Mouse (Mus musculus): ENCODE results near the gene Clk4. TPM values are rescaled to one million over a fixed set of nuclear protein-coding genes. Genes with fewer than 3 reads are reported as not detected.

Gene Clk4
- total RNA-seq (2014; rRNA removed) (94.9 and 116 TPM in 2 replicates), polyA plus RNA-seq (2015; fragmentation: Nextera tagmentation; extraction: Ambion mirVana) (105 and 114 TPM in 2 replicates)

- Histone ChIP-seq H3K4me1 (ENCODE audit: insufficient read depth) (peaks cover 15% of the 10 kb centered on the region), H3K4me2 (ENCODE audit: low read depth) (peak within 1 kb of the TSS; percentile 93), H3K36me3 (ENCODE audit: insufficient read depth) (no peaks in the 10 kb centered on the region), H3K27me3 (ENCODE audit: insufficient read depth, low read length) (no peaks in the 10 kb centered on the region), H3K4me3 (ENCODE audit: low read depth, low read length) (peak within 1 kb of the TSS; percentile 91), H3K9me3 (ENCODE audit: low read length) (no peaks in the 10 kb centered on the region), H3K9ac (peak within 1 kb of the TSS; percentile 98), H3K27ac (ENCODE audit: low read depth, low read length) (peak within 1 kb of the TSS; percentile 98)
- TF ChIP-seq CTCF (IDR thresholded peaks at IDR 0.05; ENCODE audit: low read depth) = no peak
- no peak for DNase-seq
- no peak for ATAC-seq
- 71% methylated on average over 3 of the region's 3 CpGs for WGBS
Measured at GRCm38 (mm10) chr11:51261680-51262219, at the start of gene Clk4. Gene Clk4, plus strand, starts transcription at chr11:51261730.

GRCm38 (mm10) chr11:51214021-51214420 lies 47.5 kb upstream of the Clk4 start:
- no peaks in the 10 kb centered on the region for H3K27me3 ChIP-seq (ENCODE audit: insufficient read depth, low read length)
- no peak for TF ChIP-seq CTCF (IDR thresholded peaks at IDR 0.05; ENCODE audit: low read depth)
- H3K4me1 ChIP-seq (ENCODE audit: insufficient read depth) = no peaks in the 10 kb centered on the region
- H3K4me3 ChIP-seq (ENCODE audit: low read depth, low read length) = no peak overlapping the region
- no peak overlapping the region for H3K9ac ChIP-seq
- no peaks in the 10 kb centered on the region for H3K36me3 ChIP-seq (ENCODE audit: insufficient read depth)
- H3K27ac ChIP-seq (ENCODE audit: low read depth, low read length) = no peak overlapping the region
- WGBS = 87% methylated on average over 7 of the region's 7 CpGs
- DNase-seq (no peak), ATAC-seq (no peak)
- H3K9me3 ChIP-seq (ENCODE audit: low read length) = no peaks in the 10 kb centered on the region
- no peak overlapping the region for H3K4me2 ChIP-seq (ENCODE audit: low read depth)

- no peaks in the 10 kb centered on the region for H3K9me3 ChIP-seq (ENCODE audit: low read length)
- no peaks in the 10 kb centered on the region for H3K4me1 ChIP-seq (ENCODE audit: insufficient read depth)
- DNase-seq = no peak
- 83% methylated on average over 12 of the region's 12 CpGs for WGBS
- no peak overlapping the region for H3K4me2 ChIP-seq (ENCODE audit: low read depth)
- H3K27ac ChIP-seq (ENCODE audit: low read depth, low read length) = no peak overlapping the region
- ATAC-seq = no peak
- no peaks in the 10 kb centered on the region for H3K27me3 ChIP-seq (ENCODE audit: insufficient read depth, low read length)
- no peaks in the 10 kb centered on the region for H3K36me3 ChIP-seq (ENCODE audit: insufficient read depth)
- no peak overlapping the region for H3K4me3 ChIP-seq (ENCODE audit: low read depth, low read length)
- no peak for TF ChIP-seq CTCF (IDR thresholded peaks at IDR 0.05; ENCODE audit: low read depth)
- no peak overlapping the region for H3K9ac ChIP-seq
Measured at GRCm38 (mm10) chr11:51219396-51219980, 42.0 kb upstream of the Clk4 start.

GRCm38 (mm10) chr11:51220308-51220707 lies 41.2 kb upstream of the Clk4 start, which contains the start of gene Gm12569:
Gene Gm12569, plus strand, starts transcription at chr11:51220473.
- H3K9me3 ChIP-seq (ENCODE audit: low read length) = no peaks in the 10 kb centered on the region
- no peaks in the 10 kb centered on the region for H3K4me1 ChIP-seq (ENCODE audit: insufficient read depth)
- 96% methylated on average over 11 of the region's 11 CpGs for WGBS
- no peak for TF ChIP-seq CTCF (IDR thresholded peaks at IDR 0.05; ENCODE audit: low read depth)
- no peak within 1 kb of the TSS for H3K9ac ChIP-seq
- no peak for DNase-seq
- no peak within 1 kb of the TSS for H3K27ac ChIP-seq (ENCODE audit: low read depth, low read length)
- H3K4me3 ChIP-seq (ENCODE audit: low read depth, low read length) = no peak within 1 kb of the TSS
- H3K27me3 ChIP-seq (ENCODE audit: insufficient read depth, low read length) = no peaks in the 10 kb centered on the region
- no peak for ATAC-seq
- no peak within 1 kb of the TSS for H3K4me2 ChIP-seq (ENCODE audit: low read depth)
- H3K36me3 ChIP-seq (ENCODE audit: insufficient read depth) = no peaks in the 10 kb centered on the region

DNA sequence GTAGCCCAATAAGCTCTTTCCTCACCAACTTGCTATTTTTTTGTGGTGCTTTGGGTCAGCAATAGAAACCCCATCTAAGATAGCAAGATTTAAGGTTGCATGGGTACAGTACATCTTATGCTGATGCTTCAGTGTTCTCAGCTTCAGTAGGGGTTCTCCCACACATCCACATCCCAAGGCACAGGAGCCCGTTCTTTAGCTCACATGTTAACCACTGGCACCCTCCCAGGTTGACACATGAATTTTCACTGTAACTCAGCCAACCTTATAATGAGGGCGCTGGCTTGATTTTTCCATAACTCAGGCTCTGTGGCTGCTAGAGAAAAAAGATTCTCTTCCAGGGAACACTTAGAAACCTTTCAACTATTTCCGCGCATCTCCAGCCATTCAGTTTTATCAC lies 34.4 kb upstream of the Clk4 start:
- no peaks in the 10 kb centered on the region for H3K36me3 ChIP-seq (ENCODE audit: insufficient read depth)
- no peak for ATAC-seq
- no peak overlapping the region for H3K4me3 ChIP-seq (ENCODE audit: low read depth, low read length)
- no peaks in the 10 kb centered on the region for H3K4me1 ChIP-seq (ENCODE audit: insufficient read depth)
- TF ChIP-seq CTCF (IDR thresholded peaks at IDR 0.05; ENCODE audit: low read depth) = no peak
- H3K4me2 ChIP-seq (ENCODE audit: low read depth) = no peak overlapping the region
- no peak overlapping the region for H3K9ac ChIP-seq
- H3K9me3 ChIP-seq (ENCODE audit: low read length) = no peaks in the 10 kb centered on the region
- no peaks in the 10 kb centered on the region for H3K27me3 ChIP-seq (ENCODE audit: insufficient read depth, low read length)
- peak; percentile 50 for DNase-seq
- no peak overlapping the region for H3K27ac ChIP-seq (ENCODE audit: low read depth, low read length)
- WGBS = 63% methylated on average over 4 of the region's 4 CpGs

- no peak overlapping the region for H3K4me3 ChIP-seq (ENCODE audit: low read depth, low read length)
- H3K4me2 ChIP-seq (ENCODE audit: low read depth) = no peak overlapping the region
- TF ChIP-seq CTCF (IDR thresholded peaks at IDR 0.05; ENCODE audit: low read depth) = no peak
- no peaks in the 10 kb centered on the region for H3K9me3 ChIP-seq (ENCODE audit: low read length)
- ATAC-seq (no peak), DNase-seq (no peak)
- no peaks in the 10 kb centered on the region for H3K27me3 ChIP-seq (ENCODE audit: insufficient read depth, low read length)
- 85% methylated on average over 9 of the region's 9 CpGs for WGBS
- no peaks in the 10 kb centered on the region for H3K36me3 ChIP-seq (ENCODE audit: insufficient read depth)
- H3K27ac ChIP-seq (ENCODE audit: low read depth, low read length) = no peak overlapping the region
- no peaks in the 10 kb centered on the region for H3K4me1 ChIP-seq (ENCODE audit: insufficient read depth)
- no peak overlapping the region for H3K9ac ChIP-seq
Measured at GRCm38 (mm10) chr11:51234626-51235025, 26.9 kb upstream of the Clk4 start.

GRCm38 (mm10) chr11:51242897-51243296 lies 18.6 kb upstream of the Clk4 start:
- Histone ChIP-seq H3K27me3 (ENCODE audit: insufficient read depth, low read length) (no peaks in the 10 kb centered on the region), H3K27ac (ENCODE audit: low read depth, low read length) (no peak overlapping the region), H3K4me3 (ENCODE audit: low read depth, low read length) (no peak overlapping the region), H3K9ac (no peak overlapping the region), H3K36me3 (ENCODE audit: insufficient read depth) (no peaks in the 10 kb centered on the region), H3K9me3 (ENCODE audit: low read length) (no peaks in the 10 kb centered on the region), H3K4me1 (ENCODE audit: insufficient read depth) (no peaks in the 10 kb centered on the region), H3K4me2 (ENCODE audit: low read depth) (no peak overlapping the region)
- TF ChIP-seq CTCF (IDR thresholded peaks at IDR 0.05; ENCODE audit: low read depth) = no peak
- 87% methylated on average over 2 of the region's 2 CpGs for WGBS
- ATAC-seq = no peak
- no peak for DNase-seq
